Mouse (Mus musculus): ENCODE measurements around the gene Olfr1192-ps1. TPM values are rescaled to one million over a fixed set of nuclear protein-coding genes. Genes with fewer than 3 reads are reported as not detected.
"Not testable (repeated sequence)": the region's sequence is repeated elsewhere in the genome, so short reads cannot be mapped to it uniquely, and the experiment has no call there.

The Olfr1192-ps1 gene
- not detected for total RNA-seq (2021)
- long read RNA-seq, result 0 reads

- no peak for DNase-seq (ENCODE audit: low spot score in 2 of 2)
Observed at GRCm38 (mm10) chr2:88648209-88648608, at the start of gene Olfr1192-ps1. Gene Olfr1192-ps1, plus strand, starts transcription at chr2:88648509.

GRCm38 (mm10) chr2:88640242-88640641 lies 8.1 kb upstream of the Olfr1192-ps1 start, which contains the start of gene Olfr1191-ps1:
Gene Olfr1191-ps1, plus strand, starts transcription at chr2:88640542.
- not testable (repeated sequence) for DNase-seq (ENCODE audit: low spot score in 2 of 2)

DNA sequence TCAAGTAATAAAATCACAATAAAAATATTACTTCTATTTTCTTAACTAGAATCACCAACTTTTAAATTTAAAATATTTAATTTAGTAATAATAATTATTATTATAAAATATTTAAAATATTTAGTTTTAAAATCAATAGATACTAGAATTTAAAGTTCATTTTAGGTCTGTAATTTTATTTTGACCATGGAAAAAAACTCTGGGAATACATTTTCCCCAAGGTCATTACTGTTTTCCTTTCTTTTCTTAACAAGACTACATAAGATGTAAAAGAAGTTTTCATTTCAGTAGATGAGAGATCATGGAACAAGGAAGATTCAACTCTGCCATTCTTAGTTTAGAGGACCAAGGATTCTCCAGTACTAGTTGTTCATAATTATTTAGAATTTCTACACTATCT lies 27.0 kb downstream of the Olfr1192-ps1 start, which contains the start of gene Olfr1193:
TSS of gene Olfr1193 (plus strand) at position 301 of the 400 bp plus-strand sequence.
- not testable (repeated sequence) for DNase-seq (ENCODE audit: low spot score in 2 of 2)

DNA sequence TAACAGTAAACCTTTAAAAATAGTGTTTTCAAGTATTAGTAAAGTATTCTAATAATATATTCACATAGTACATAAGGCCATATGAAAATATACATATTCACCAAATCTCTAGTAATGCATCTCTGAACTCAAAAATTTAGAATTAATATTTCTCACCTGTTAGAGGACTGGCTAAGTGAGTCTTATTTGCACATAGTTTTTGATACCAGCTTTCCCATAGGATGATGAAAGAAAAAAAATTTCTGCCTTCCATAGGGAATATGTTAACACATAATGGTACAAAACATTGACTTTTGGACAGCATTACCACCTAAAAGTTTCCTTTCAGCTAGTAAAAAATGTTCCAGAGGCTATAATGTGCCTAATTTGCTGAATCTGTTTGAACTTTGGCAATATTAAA lies 40.8 kb downstream of the Olfr1192-ps1 start, which contains the start of gene Olfr1195:
TSS of gene Olfr1195 (minus strand) at position 101 of the 400 bp plus-strand sequence.
- no peak for DNase-seq (ENCODE audit: low spot score in 2 of 2)

DNA sequence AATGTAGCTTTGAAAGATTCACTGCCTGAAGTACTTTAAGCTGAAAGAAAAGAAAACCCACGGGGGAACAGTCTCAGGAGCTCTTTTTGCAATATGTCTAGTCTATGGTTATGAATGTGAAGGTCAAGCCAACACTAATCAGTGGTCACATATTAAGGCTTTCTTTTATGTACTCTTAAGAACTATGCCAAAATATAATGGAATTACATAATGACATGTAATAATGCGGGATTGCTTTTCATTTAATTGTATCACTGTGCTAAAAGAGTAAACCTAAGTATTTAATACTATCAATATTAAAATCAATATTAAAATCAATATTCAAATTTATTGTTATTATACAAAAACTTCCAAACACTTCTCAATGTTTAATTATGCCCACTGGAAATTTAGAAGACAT lies 56.2 kb downstream of the Olfr1192-ps1 start, which contains the start of gene Olfr1196:
TSS of gene Olfr1196 (minus strand) at position 101 of the 400 bp plus-strand sequence.
- DNase-seq (ENCODE audit: low spot score in 2 of 2), result no peak

Other genes with a start within 250 kb of the Olfr1192-ps1 start
- not detected for gene Olfr1179, start 242.1 kb upstream of the Olfr1192-ps1 start, total RNA-seq (2021)
- not detected for gene Olfr1180, start 229.4 kb upstream of the Olfr1192-ps1 start, total RNA-seq (2021)
- not detected for gene Olfr1181, start 222.3 kb upstream of the Olfr1192-ps1 start, total RNA-seq (2021)
- gene Gm13757, start 199.4 kb upstream of the Olfr1192-ps1 start, total RNA-seq (2021), result not detected
- gene Olfr1183, start 193.6 kb upstream of the Olfr1192-ps1 start, total RNA-seq (2021), result not detected
- gene Olfr1184, start 164.9 kb upstream of the Olfr1192-ps1 start, total RNA-seq (2021), result not detected
- gene Olfr1185-ps1, start 155.2 kb upstream of the Olfr1192-ps1 start, total RNA-seq (2021), result not detected
- gene Olfr1186, start 130.0 kb upstream of the Olfr1192-ps1 start, total RNA-seq (2021), result not detected
- not detected for gene Olfr1188, start 91.6 kb upstream of the Olfr1192-ps1 start, total RNA-seq (2021)
- not detected for gene Olfr1189, start 62.1 kb upstream of the Olfr1192-ps1 start, total RNA-seq (2021)
- not detected for gene Olfr1191-ps1, start 8.0 kb upstream of the Olfr1192-ps1 start, total RNA-seq (2021)
- not detected for gene Olfr1193, start 27.1 kb downstream of the Olfr1192-ps1 start, total RNA-seq (2021)
- not detected for gene Olfr1195, start 40.7 kb downstream of the Olfr1192-ps1 start, total RNA-seq (2021)
- not detected for gene Olfr1196, start 56.1 kb downstream of the Olfr1192-ps1 start, total RNA-seq (2021)
- not detected for gene Olfr1197, start 83.9 kb downstream of the Olfr1192-ps1 start, total RNA-seq (2021)
- not detected for gene Olfr1198, start 102.9 kb downstream of the Olfr1192-ps1 start, total RNA-seq (2021)
- gene Olfr1199, start 112.0 kb downstream of the Olfr1192-ps1 start, total RNA-seq (2021), result not detected
- not detected for gene Olfr1200, start 122.0 kb downstream of the Olfr1192-ps1 start, total RNA-seq (2021)
- not detected for gene Olfr1201, start 144.5 kb downstream of the Olfr1192-ps1 start, total RNA-seq (2021)
- not detected for gene Olfr1202, start 166.0 kb downstream of the Olfr1192-ps1 start, total RNA-seq (2021)
- not detected for gene Olfr1205, start 181.2 kb downstream of the Olfr1192-ps1 start, total RNA-seq (2021)
- not detected for gene Olfr1204, start 200.8 kb downstream of the Olfr1192-ps1 start, total RNA-seq (2021)
- gene Olfr1206, start 214.7 kb downstream of the Olfr1192-ps1 start, total RNA-seq (2021), result not detected